Mouse (Mus musculus) megakaryocyte progenitor cell, adult 5-6 weeks (primary cell): Measurements from ENCODE around the gene Hacd3. TPM values are rescaled to one million over a fixed set of nuclear protein-coding genes. Genes with fewer than 3 reads are reported as not detected.
"Not testable (repeated sequence)": the region's sequence is repeated elsewhere in the genome, so short reads cannot be mapped to it uniquely, and the experiment has no call there.

Source experiments
- ATAC-seq: replicated peaks from 2 replicates; pipeline ENCODE4 v1.8.0; 2016; ENCODE audit warnings: mild to moderate bottlenecking, moderate TSS enrichment, inconsistent platforms; ENCODE audit not compliant: poor library complexity
- total RNA-seq, 2 experiments: library from RNA; stranded (forward) in 1 of 2; stranded (reverse) in 1 of 2; fragments of 157-497, 149-512 nt in 1 of 2; fragments of 200-1000 nt in 1 of 2; gene quantifications; 2 replicates each; pipeline versions ENCODE4 v1.2.3 to v1.2.4; 2015 to 2017

Hacd3 gene
- total RNA-seq, 2 experiments from 2014 or later = 27.6 to 47.8 TPM

DNA sequence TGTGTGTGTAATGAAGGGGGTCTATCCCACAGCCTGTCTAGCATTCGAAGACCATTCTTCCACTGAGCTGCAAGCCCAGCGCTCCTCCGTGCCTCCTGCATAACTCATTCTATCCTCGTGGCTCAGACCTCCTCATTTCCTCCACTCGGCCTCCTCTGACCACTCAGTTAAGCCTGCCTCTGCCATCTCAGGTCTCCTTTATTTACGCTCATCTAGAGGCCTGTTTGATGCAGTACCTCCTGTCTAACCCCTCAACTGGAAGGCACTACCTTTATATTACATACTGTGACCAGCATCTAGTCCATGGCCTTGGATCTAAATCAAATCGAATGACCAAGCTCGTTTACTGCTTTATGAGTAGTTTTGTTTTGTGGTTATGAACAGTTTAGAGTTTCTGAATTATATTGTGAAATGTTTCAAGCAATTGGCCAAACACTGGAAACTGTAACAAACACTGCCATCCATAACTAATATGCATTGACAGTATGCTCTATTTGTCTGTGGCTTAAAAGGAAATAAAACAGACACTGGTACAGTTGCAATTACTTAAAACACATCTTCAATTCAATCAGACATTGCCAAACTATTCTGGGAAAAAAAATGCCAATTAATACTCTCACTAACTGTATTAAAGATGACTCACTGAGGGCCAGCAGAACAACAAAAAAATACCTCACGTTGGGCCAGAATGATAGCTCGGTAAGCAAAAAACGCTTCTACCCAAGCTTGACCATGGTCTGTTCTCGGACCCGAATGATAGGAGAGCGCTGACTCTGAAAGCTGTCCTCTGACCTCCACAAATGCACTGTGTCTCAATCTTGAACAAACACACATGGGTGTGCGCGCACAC is 4.3 kb downstream of the Hacd3 start:
- no peak for ATAC-seq

DNA sequence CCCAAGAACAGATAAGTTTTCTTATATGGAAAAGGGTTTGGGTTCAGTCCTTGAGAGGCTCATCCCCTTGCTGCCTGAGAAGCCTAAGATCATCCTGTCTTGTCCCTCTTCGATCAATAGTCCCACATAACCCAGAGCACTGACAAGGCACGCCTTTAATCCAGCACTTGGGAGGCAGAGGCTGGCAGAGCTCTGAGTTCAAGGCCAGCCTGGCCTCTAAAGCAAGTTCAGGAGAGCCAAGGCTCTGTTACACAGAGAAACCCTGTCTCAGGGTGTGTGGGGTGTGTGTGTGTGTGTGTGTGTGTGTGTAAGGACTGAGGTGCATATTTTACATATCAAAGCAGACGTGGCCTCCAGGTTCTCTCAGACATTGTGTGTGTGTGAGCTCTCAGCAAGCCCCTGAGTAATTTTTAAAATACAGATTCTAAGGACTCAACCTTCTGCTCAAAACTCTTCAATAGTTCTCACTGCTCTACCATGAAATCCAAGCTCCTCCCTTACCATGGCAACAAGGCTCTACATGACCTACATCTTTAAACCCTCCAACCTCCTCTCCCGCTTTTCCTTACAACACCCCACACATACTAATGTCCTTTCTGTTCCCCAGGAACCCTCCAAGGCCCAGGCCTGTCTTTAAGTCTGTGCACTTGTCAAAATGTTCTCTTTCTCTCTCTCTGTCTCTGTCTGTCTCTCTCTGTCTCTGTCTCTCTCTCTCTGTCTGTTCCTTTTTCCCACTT is 5.1 kb downstream of the Hacd3 start:
- ATAC-seq = no peak

GRCm38 (mm10) chr9:65015461-65016222 is 5.9 kb downstream of the Hacd3 start:
- ATAC-seq = no peak

- ATAC-seq = 0 out of 2 replicates have a peak, but pooled peaks have one; percentile 52
These were observed 10.2 kb downstream of the Hacd3 start for GRCm38 (mm10) chr9:65011304-65011703.

- no peak for ATAC-seq
These were observed 10.9 kb downstream of the Hacd3 start for GRCm38 (mm10) chr9:65010632-65011031.

DNA sequence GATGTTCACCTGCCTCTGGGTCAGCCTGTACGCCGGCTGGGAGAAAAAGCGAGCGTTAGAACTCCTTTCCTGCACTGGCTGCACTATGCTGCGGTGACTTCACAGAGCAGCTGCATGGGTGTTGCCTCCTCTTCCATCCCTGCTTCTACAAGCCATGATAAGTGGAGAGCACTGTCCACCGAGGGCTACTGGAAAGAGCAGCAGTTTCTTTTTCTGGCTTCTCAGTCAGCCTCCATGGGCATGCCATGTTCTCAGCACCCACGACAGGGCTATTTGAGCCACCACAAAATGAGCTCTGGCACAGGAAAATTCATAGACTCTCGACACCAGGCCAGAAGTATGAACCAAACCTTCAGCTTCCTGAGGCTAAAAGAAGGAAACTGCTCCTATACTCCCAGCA is 15.8 kb downstream of the Hacd3 start:
- no peak for ATAC-seq

GRCm38 (mm10) chr9:65001481-65001880 is 20.0 kb downstream of the Hacd3 start:
- no peak for ATAC-seq

DNA sequence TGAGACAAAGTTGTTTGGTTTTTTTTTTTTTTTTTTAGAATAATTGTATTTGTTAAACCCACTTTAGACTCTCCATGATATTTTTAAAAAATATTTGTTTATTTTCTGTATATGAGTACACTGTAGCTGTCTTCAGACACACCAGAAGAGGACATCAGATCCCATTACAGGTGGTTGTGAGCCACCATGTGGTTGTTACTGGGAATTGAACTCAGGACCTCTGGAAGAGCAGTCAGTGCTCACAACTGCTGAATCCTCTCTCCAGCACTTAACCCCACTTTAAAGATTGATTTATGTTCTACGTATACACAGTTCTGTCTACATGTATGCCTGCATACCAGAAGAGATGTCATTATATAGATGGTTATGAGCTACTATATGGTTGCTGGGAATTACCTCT is 26.0 kb downstream of the Hacd3 start:
- ATAC-seq = not testable (repeated sequence)

DNA sequence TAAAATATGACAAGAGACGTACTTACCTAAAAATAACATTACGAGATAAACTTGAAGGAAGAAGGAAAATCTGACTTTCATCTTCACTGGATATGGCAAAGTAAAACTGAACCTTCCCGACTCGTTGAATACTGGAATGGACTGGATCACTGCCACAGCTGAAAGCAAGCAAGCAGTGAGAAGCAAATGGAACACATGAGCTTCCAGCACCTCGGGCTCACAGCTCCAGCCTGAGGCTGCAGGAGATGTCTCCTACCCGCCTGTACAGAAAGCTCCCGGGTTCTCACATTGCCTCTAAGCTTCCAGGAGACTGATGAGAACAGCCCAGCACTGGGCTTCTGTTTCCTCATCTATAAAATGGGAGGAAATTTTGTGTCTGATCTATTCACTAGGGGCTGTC is 31.2 kb downstream of the Hacd3 start:
- ATAC-seq = no peak

- no peak for ATAC-seq
These were observed 33.0 kb downstream of the Hacd3 start for GRCm38 (mm10) chr9:64988443-64988842.

- ATAC-seq = no peak
These were observed 33.8 kb downstream of the Hacd3 start for GRCm38 (mm10) chr9:64987651-64988050.

GRCm38 (mm10) chr9:64985807-64986206 is 35.7 kb downstream of the Hacd3 start:
- ATAC-seq = no peak

DNA sequence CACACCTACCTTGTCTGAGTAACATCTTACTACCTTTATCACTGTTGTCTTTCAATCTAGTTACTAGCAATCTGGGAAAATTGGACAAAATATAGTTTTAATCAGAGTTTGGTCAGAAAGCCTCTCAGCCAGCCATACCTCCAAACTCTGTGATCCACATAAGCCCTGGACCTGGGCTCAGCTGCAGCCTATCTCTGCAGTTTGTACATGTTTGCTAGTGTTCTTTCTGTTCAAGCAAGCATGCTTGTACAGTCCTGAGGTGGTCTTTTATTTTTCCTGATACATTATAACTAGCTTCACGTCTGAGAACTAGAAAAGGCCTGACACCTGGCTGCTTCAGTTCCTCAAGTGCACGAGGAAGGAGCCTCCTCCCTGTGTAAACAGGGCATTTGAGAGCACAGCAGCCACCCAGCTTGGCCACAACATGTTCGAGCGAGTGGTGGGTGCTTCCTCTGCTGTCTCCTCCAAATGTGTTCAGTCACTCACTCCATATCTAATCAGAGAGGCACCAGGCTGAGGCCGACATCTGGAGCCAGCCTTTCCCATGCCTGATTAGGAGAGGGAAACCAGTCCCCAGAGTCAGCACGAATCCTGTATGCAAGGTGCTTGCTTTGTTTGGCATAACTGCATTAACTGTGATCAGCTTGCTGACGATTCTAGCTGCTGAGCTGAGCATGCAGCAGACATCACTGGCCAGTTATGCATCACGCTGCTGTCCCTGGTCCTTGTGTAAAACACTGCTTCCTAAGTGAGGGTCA is 36.3 kb downstream of the Hacd3 start:
- peak; percentile 95 for ATAC-seq

DNA sequence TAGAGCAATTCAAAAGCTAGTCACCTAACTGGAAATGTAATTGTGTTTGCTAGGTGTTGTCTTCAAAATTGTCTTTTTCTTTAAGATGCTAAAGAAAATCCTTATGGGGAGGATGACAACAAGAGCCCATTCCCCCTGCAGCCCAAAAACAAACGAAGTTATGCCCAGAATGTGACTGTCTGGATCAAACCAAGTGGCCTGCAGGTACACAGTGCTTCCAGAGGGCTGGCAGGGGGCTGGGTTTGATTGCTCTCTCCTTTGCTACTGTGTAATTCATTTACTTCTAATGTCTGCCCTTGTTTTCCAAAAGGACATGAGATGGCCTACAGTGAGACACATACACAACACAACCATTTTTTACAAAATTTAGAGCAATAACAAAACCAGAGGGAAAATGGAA is 39.6 kb downstream of the Hacd3 start:
- ATAC-seq = no peak

DNA sequence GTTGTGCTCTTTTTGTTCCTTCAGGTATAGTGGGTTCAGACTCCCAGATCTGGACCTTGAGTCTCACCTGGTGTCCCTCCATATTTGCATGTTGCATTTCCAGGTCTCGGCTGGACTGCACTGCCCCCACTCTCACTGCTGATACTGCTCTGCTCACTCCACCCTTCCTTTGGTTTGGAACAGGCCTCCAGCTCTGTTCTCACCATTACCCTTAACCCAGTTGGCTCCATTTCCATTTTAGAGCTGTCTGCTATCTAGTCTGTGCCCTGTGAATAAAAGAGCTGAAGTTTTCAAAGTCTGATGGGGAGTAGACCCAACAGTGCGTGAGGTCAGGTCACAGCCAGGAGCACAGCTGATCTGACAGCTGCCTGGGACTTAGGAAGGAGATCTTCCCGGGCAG is 40.9 kb downstream of the Hacd3 start:
- ATAC-seq = no peak

DNA sequence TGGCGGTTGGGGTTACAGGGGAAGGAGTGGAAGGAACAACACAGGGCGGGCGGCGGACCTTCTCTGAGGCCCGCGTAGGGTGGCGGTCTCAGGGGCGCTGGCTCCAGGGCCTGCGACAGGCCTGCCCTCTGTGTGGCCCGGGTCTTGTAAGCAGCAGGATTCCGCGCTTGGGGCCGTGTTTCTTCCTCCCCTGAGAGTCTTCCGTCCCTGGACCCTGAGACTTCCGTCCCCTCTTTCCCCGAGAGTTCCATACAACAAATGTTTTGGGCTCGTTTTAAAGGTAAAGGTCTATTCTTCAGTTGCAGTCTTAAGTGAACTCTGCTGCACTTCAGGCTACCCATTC is 60.5 kb downstream of the Hacd3 start:
- peak; percentile 60; the same call in 1 of the 2 replicates for ATAC-seq

DNA sequence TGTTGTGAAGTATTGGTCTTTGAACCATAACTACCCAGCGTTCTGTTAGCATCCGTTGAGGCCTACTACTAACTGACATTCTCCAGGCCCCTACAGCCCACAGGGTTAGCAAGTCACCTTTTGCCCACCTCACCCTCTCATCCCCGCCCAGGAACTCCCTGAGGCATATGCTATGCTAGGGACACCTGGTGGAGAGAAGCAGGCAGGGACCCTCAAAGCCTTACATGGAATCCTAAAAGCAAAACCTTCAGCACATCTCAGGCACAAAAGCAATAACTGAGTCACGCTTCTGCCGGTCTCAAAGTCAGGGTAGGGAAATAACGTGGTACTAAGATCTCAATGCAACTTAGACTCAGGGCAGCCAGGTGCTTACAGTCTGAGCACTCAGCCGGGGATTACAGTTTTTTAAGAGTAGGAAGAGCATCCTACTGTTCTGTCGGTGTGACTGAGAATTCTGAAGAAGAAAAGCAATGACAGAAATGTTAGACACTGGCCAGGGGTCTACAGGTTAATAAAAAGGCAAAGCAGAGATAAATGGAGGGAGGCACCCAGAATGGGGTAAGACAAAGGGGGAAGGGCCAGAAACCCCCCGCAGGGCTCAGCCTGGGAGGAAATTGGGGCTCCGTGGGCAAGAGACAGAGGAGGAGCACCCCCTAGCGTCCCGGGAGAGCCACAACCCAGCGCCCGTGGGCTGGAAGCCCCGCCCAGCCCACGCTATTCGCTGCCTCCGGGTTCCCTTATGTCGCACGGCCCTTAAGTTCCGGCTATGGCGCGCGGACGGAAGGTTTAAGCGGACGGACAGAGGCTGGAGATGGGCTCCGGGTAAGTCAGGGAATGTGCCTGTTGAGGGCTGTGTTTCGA is 61.1 kb downstream of the Hacd3 start, which contains the start of gene Ints14:
Gene Ints14 (plus strand): TSS at position 789 of the 861 bp plus-strand sequence.
- ATAC-seq = peak; percentile 97

GRCm38 (mm10) chr9:64957276-64957675 is 64.2 kb downstream of the Hacd3 start:
- ATAC-seq = no peak

DNA sequence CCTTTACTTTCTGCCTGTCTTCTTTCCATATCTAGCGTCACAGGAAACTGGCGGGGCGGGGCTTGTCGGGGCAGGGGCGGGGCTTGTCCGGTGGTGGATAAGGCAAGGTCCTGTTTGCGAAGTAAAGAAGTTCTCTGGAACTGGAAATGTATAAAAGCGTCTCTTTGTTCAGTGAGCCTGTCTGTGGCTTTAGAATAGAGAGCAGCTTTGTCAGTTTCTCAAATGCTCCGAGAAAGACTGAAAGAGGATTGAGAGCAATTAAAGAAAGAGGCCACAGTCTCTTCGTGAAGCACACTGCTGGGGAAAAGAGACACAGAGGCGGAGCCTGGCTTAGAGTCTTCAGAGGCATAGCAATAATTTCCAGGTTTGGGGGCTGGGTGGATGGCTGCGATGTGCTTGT is 65.2 kb downstream of the Hacd3 start:
- 0 out of 2 replicates have a peak, but pooled peaks have one; percentile 18 for ATAC-seq

DNA sequence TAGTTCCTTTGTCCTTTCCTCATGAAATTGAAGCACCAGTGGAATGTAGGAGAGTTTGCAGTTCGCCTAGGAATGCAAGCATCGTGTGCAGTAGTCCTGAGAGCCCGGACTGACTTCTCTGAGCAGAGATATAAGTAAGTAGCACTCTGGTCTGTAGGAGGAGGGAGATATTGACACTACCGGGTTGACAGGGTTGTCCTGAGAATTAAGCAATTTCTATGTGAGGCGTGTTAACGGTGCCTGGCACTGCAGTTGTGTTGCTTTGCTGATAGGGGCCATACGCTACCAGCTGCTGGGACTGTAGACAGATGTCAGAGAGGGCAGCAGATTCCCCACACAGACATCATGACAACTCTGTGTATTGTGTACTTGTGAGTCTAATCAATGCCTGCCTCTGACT is 68.3 kb downstream of the Hacd3 start:
- peak; percentile 65 for ATAC-seq
